Mouse (Mus musculus) myocyte (in vitro differentiated cells): Measurements from ENCODE around the gene Sema4a.

Experiments
- CEBPB ChIP-seq: IDR thresholded peaks from 2 replicates; pipeline ENCODE4 v1.6.1; 2011; ENCODE audit warnings: mild to moderate bottlenecking, moderate library complexity; ENCODE audit not compliant: poor library complexity, insufficient read depth, severe bottlenecking
- MYOG ChIP-seq, 3 experiments: IDR thresholded peaks; one replicate each; pipeline ENCODE4 v1.6.1; 2011; ENCODE audit warnings: control low read depth in 2 of 3, low read depth in 2 of 3, mild to moderate bottlenecking in 2 of 3; ENCODE audit not compliant: insufficient read length in 2 of 3, control insufficient read depth in 1 of 3, insufficient read depth in 1 of 3
- POLR2A ChIP-seq: IDR thresholded peaks from one replicate; pipeline ENCODE4 v1.6.1; 2011; ENCODE audit warnings: low read depth, mild to moderate bottlenecking, control low read depth, moderate library complexity; ENCODE audit not compliant: insufficient read length

GRCm38 (mm10) chr3:88422020-88422720 is 38.8 kb downstream of the Sema4a start:
- TF ChIP-seq CEBPB, result no peak
- no peak for TF ChIP-seq POLR2A
- no peak for TF ChIP-seq MYOG (IDR thresholded peaks at IDR 0.05; ENCODE audit: control insufficient read depth in 1 of 3, insufficient read depth in 1 of 3, insufficient read length in 2 of 3, low read depth in 2 of 3)
